Mouse (Mus musculus): ENCODE measurements around the gene Lrrc38.
A peak's percentile ranks its signal among the peaks of the same experiment; 100 is the strongest.

Gene Lrrc38

DNA sequence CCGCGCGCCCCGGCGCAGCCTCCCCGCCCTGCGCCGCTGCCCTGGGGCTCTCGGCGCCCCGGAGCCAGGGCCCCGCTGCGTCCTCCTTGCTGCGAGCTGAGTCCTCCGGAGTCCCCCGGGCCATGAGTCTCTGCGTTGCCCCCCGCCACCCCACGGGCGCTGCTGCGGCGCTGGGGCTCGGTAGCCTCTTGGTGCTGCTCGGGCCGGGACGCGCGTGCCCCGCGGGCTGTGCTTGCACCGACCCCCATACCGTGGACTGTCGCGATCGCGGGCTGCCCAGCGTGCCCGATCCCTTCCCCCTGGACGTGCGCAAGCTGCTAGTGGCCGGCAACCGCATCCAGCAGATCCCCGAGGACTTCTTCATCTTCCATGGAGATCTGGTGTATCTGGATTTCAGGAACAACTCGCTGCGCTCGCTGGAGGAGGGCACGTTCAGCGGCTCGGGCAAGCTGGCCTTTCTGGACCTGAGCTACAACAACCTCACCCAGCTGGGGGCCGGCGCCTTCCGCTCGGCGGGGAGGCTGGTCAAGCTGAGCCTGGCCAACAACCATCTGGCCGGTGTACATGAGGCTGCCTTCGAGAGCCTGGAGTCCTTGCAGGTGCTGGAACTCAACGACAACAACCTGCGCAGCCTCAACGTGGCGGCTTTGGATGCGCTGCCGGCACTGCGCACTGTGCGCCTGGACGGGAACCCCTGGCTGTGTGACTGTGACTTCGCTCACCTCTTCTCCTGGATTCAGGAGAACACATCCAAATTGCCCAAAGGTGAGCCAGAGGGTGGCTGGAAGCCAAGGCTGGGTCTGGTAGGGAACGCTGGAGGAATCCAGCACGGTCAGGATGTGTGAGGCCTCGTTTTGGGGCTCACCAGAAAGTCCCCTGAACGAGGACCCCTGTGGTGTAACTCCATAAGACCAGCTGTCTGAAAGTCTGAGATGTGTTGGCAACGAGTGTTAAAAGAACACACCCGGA, 774 bp downstream of the Lrrc38 start:
- peak; percentile 20 for DNase-seq (ENCODE audit: inconsistent ontology term)

DNA sequence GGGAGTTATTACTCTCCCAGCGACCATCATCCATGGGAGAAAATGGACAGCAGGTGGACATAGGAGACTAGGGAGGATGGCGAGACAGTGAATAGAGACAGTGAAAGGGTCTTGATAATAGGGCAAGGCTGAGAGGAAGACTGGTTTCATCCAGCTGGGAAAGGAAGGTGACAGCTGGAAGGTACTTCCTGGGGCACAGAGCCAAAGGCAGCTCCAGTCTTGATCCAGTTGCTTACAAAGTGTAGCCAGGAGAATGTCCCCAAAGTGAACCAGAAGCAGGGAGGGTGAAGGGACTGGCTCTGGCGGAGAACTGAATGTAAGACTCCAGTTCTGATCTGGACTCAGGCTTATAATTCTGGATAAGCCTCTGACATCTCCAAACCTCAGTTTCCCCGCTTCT, 2.7 kb downstream of the Lrrc38 start:
- no peak for DNase-seq (ENCODE audit: inconsistent ontology term)

- DNase-seq (ENCODE audit: inconsistent ontology term) = no peak
Measured at GRCm38 (mm10) chr4:143361520-143361919, 12.0 kb downstream of the Lrrc38 start.

- DNase-seq (ENCODE audit: inconsistent ontology term) = peak; percentile 52
Measured at GRCm38 (mm10) chr4:143366415-143367041, 17.0 kb downstream of the Lrrc38 start.

DNA sequence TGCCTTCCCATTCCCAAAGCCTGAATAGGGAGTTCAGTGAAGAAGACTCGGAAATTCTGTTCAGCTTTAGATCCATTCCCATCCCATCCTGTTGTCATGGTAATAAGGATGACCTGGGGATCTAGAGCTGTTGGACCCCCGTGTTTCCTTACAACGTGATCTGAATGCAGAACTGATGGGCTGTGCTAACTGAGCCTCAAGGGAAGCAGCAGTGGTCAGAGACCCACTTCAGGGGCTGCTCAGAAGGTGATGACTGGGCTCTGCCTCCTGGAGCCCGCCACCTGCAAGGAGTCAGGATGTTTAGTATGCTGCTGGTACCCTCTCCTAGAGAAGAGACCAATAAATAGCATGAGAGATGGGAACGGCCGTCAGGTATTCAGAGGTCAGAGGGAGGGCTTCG, 29.9 kb downstream of the Lrrc38 start:
- DNase-seq (ENCODE audit: inconsistent ontology term) = no peak

DNA sequence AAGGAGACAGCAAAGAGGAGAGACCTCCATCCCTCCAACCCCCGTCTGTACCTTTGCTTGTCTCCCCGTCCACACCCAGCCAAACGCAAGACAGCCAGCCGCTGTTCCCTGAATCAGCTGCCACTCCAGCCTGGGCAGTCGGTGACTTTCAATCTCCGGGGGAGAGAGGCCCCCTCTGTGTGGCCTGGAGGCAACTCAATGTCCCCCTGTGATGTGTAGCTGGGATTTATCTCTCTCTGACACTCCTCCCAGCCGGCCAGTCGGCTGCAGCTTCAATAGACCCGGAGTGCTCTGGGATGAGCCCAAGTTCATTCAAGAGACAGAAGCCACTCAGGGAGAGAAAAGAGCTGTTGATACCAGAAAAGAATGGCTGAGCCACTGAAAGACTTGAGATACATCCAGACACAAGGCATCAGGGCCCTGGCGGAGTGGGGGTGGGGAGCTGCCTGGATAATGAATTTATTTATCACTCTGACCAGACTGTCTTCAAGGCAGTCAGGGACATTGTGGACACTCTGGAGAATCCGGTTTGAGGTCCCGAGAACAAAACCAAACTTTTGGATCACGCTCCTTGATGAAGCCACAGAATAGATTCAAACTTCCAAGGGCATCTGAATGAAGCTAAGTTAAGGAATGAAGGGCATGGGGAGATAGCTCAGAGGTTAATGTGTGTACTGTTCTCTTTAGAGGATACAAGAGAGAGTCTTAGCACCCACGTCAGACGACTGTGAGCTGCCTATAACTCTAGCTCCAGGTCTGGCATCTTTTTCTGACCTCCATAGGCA, 30.6 kb downstream of the Lrrc38 start:
- DNase-seq (ENCODE audit: inconsistent ontology term) = peak; percentile 39

GRCm38 (mm10) chr4:143380716-143381004, 31.1 kb downstream of the Lrrc38 start:
- DNase-seq (ENCODE audit: inconsistent ontology term) = no peak

DNA sequence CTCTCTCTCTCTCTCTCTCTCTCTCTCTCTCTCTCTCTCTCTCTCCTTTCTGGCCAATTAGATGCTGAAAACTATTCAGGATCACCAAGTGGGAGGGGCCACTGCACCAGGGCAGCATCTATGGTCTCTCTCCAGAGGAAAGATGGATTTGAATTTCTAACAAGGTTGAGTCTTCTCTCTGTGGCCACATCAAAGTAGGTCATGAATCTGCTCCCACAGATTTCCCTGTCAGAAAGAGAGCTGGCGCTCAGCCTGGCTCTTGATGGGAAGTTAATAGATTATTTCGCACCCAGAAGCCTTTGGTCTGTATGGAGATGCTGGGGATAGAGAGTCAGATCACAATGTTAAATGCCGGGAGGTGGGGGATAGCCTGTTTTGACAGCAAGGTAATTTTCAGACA, 32.6 kb downstream of the Lrrc38 start:
- peak; percentile 21 for DNase-seq (ENCODE audit: inconsistent ontology term)

DNA sequence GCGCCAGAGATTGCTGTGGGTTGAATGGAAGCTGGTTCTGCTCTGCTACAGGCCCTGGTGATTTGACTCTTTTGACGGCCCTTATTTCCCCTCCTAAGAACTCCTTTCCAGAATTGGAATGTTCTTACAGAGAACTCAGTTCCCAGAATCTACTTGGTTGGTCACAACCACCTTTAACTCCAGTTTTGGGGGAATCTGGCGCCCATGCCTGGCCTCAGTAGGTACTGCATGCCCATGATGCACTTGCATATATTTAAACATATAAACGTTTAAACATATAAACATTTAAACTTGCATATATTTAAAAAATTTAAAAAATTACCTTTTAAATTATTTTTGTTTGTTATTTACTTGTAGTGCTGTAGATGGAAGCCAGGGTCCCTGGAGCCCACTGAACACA, 34.1 kb downstream of the Lrrc38 start:
- no peak for DNase-seq (ENCODE audit: inconsistent ontology term)

DNA sequence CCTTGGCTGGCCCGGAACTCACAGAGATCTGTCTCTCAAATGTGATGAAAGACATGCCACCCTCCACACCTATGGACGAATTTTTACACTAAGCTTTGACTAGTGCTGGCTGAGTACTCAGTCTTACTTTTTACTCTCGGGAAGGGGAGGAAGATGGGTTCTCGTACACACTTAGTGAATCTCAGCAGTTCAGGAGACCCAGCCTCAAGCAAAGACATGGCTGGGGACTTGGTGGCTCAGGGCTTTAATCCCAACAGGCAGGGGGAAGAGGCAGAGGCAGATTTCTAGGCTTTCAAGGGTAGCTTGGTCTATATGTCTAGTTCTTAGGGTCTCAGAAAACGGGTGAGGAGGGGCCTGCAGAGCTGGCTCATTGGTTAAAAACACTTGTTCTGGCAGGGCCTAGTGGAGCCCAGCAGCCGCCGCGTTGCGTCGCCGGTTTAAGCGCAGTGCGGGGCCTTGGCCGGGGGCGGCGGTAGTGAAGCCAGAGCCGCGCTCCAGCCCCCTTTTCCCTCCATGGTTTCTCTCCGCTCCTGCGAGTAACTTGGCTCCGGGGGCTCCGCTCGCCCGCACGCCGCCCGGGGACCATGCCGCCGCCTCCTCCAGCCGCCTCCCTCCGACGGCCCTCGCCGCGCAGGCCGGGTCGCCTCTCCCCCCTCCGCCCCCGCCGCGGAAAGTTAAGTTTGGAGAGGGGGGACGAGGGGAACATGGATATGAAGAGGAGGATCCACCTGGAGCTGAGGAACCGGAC, 39.6 kb downstream of the Lrrc38 start:
- peak; percentile 59 for DNase-seq (ENCODE audit: inconsistent ontology term)

DNA sequence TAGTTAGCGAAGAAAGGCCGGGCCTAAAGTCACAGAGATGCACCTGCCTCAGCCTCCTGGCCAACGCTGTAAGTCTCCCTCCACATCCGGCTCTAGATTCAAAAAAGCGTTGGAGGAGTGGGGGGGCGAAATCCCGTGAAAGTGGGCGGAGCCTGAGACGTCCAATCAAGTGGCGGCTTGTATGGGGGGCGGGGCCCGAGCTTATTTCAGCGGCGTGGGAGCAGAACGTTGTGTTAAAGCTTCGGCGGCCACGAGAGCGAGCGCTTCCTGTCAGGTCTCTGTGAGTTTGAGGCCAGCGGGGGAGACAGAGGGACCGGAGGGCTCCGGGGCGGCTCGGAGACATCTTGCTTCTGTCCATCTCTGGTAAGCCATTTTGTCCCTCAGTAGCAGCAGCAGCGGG, 44.6 kb downstream of the Lrrc38 start, which contains the start of gene Pramel1:
TSS of gene Pramel1 (plus strand) at position 248 of the 400 bp plus-strand sequence.
- DNase-seq (ENCODE audit: inconsistent ontology term) = no peak

DNA sequence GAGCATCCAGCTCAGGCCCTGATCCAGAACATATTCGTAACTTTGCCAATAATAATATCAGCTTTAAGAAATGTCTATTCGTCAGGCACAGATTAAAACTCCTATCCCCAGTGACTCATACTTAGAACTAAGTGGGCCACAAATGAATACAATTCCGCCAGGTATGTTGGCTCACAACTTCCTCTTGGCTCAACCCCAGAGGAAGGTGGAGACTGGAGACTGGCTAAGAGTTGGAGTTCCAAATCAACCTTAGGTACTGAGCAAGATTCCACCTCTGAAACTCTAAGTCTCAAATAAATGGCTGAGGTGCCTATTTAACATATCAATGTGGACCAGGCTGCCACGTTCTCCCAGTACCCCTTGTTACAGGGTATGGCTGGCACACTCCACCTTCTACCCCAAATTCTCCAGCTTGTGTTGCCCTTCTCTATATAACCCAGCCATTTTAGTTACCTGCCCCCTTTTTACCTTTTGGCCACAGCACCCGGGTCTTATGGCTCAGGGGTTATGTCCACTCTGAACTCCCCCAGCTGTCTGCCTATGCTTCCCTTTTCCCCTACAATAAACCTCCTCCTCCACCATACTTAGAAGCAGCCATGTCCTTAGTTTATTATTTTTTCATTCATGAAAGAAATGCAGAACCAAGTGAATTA, 62.1 kb downstream of the Lrrc38 start:
- DNase-seq (ENCODE audit: inconsistent ontology term) = peak; percentile 7

GRCm38 (mm10) chr4:143412219-143413092, 62.9 kb downstream of the Lrrc38 start, which contains the start of gene Pramef8:
TSS of gene Pramef8 (plus strand) at chr4:143412426.
- peak; percentile 98 for DNase-seq (ENCODE audit: inconsistent ontology term)

- no peak for DNase-seq (ENCODE audit: inconsistent ontology term)
Measured at GRCm38 (mm10) chr4:143413621-143414020, 64.1 kb downstream of the Lrrc38 start.

DNA sequence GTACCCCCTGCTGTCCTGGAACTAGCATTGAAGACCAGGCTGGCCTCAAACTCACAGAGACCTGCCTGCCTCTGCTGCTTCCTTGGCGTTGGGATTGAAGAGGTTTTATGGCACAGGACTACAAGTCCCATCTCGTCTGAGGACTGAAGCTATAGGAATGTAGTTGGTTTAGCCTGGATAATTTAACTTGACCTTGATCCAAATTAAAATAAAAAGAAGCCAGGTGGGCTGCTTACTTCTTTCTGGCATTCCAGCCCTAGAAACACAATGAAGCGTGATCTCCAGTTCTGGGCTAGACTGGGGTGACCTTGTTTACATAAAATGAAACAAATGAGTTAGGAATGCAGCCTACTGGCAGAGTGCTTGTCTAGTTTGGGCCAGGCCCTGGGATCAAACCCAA, 64.6 kb downstream of the Lrrc38 start:
- DNase-seq (ENCODE audit: inconsistent ontology term) = no peak

Data from Muller cell, postnatal 12 days (primary cell).